Mouse (Mus musculus) embryonic fibroblast, embryonic 13.5 days (primary cell): Measurements from ENCODE around the gene Ankrd28. TPM values are rescaled to one million over a fixed set of nuclear protein-coding genes. Genes with fewer than 3 reads are reported as not detected.
A peak's percentile ranks its signal among the peaks of the same experiment; 100 is the strongest.

Experiments
- H3K27ac ChIP-seq: 2 replicates; pipeline ENCODE4 v1.5.1; 2012; ENCODE audit warnings: low read length, control low read depth, inconsistent platforms; ENCODE audit not compliant: insufficient read depth
- H3K4me1 ChIP-seq: 2 replicates; pipeline ENCODE4 v1.6.1; 2011; ENCODE audit warnings: low read length; ENCODE audit not compliant: control insufficient read depth, insufficient read depth
- H3K4me3 ChIP-seq: 2 replicates; pipeline ENCODE4 v1.5.1; 2011; ENCODE audit warnings: mild to moderate bottlenecking, control low read depth, low read length; ENCODE audit not compliant: insufficient read depth
- CTCF ChIP-seq: IDR thresholded peaks from 2 replicates; pipeline ENCODE4 v1.5.1; 2011; ENCODE audit warnings: mild to moderate bottlenecking, control low read depth, low read length, moderate library complexity, borderline replicate concordance; ENCODE audit not compliant: insufficient read depth
- POLR2A ChIP-seq: IDR thresholded peaks from 2 replicates; pipeline ENCODE4 v1.6.1; 2011; ENCODE audit warnings: low read depth, mild to moderate bottlenecking, control low read depth, low read length, moderate library complexity
- polyA plus RNA-seq: library from polyadenylated mRNA; stranded (reverse); fragments of >200 nt; gene quantifications from 2 replicates; pipeline ENCODE4 v1.2.4, GENCODE M21; 2011; ENCODE audit warnings: low read depth; ENCODE audit not compliant: missing spikeins, insufficient read length

Gene Ankrd28
- polyA plus RNA-seq, 1 experiment, result 57.5 TPM

DNA sequence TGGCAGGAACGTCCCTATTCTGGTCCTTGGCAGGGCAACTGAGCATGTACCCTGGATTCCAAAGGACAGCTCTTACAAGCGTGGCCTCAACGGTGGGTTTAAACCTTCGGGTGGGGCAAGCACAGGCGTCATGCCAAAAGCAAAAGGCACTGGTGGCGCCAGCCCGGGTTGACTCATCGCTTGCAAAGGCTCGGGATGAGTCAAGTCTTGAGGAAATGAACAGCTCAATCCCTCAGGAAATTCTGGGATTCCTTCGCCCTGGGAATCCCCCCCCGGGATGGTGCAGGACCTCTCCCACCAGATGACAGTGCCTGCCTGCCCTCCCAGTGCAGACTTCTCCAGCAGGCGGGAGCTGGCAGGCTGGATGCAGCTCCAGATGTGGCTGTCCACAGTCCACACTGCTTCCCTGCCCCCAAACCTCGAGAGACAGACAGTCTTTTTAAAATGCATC, 161.3 kb downstream of the Ankrd28 start:
- Histone ChIP-seq H3K4me3 (no peak overlapping the region), H3K4me1 (peaks cover 18% of the 10 kb centered on the region), H3K27ac (peak overlapping the region; percentile 98)
- TF ChIP-seq POLR2A (no peak), CTCF (no peak)

- no peak overlapping the region for H3K4me3 ChIP-seq
- H3K4me1 ChIP-seq, result peaks cover 25% of the 10 kb centered on the region
- no peak for TF ChIP-seq POLR2A
- TF ChIP-seq CTCF, result no peak
- peak overlapping the region; percentile 98 for H3K27ac ChIP-seq
These were observed 162.1 kb downstream of the Ankrd28 start for GRCm38 (mm10) chr14:31668326-31668725.

GRCm38 (mm10) chr14:31667741-31668140, 162.7 kb downstream of the Ankrd28 start:
- TF ChIP-seq CTCF, result no peak
- TF ChIP-seq POLR2A, result no peak
- H3K4me1 ChIP-seq, result peaks cover 31% of the 10 kb centered on the region
- H3K4me3 ChIP-seq, result no peak overlapping the region
- peak overlapping the region; percentile 98 for H3K27ac ChIP-seq

DNA sequence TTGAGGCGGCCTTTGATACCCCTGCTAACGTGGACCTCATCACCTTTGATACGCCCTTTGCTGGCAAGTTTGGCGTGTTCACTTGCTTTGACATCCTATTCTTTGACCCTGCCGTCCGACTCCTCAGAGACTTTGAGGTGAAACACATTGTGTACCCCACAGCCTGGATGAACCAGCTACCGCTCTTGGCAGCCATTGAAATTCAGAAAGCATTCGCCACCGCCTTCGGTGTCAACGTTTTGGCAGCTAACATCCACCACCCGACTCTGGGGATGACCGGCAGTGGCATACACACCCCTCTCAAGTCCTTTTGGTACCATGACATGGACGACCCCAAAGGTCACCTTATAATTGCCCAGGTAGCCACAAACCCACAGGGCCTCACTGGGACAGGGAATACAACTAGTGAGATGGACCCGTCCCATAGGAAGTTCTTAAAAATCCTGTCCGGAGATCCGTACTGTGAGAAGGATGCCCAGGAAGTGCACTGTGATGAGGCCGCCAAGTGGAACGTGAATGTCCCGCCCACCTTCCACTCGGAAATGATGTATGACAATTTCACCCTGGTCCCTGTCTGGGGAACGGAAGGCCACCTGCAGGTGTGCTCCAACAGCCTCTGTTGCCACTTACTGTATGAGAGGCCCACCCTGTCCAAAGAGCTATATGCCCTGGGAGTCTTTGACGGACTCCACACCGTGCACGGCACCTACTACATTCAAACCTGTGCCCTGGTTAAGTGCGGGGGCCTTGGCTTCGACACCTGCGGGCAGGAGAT, 163.3 kb downstream of the Ankrd28 start:
- H3K4me1 ChIP-seq, result peaks cover 31% of the 10 kb centered on the region

DNA sequence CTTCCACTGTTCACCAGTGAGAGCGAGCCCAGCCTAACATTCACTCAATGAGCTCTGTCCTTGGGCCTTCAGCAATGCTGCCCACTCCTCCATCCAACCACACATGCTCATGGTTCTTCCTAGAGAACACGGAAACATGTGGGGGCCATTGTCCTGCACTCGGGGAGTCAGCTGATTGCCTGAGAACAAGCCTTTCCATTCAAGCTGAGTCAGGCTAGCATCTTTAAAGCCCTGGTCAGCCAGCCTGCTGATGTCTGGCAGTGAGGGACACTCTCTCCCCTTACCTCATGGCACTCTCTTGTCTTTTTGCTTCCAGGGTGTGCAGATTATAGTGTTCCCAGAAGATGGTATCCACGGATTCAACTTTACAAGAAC, 164.9 kb downstream of the Ankrd28 start:
- TF ChIP-seq POLR2A (no peak), CTCF (no peak)
- peak overlapping the region; percentile 99 for H3K27ac ChIP-seq
- peaks cover 32% of the 10 kb centered on the region for H3K4me1 ChIP-seq
- H3K4me3 ChIP-seq, result no peak overlapping the region

More for the DNA sequence above, 163.3 kb downstream of the Ankrd28 start:
- TF ChIP-seq POLR2A, result no peak
- H3K27ac ChIP-seq, result no peak overlapping the region
- no peak overlapping the region for H3K4me3 ChIP-seq

GRCm38 (mm10) chr14:31664903-31665565, 165.4 kb downstream of the Ankrd28 start:
- H3K4me1 ChIP-seq, result peaks cover 30% of the 10 kb centered on the region
- TF ChIP-seq POLR2A (no peak), CTCF (no peak)
- H3K4me3 ChIP-seq, result no peak overlapping the region
- peak overlapping the region; percentile 99 for H3K27ac ChIP-seq

- H3K4me1 ChIP-seq, result peaks cover 34% of the 10 kb centered on the region
- TF ChIP-seq POLR2A (no peak), CTCF (no peak)
- H3K27ac ChIP-seq, result peak overlapping the region; percentile 99
- H3K4me3 ChIP-seq, result no peak overlapping the region
These were observed 166.2 kb downstream of the Ankrd28 start for GRCm38 (mm10) chr14:31664100-31664902.

DNA sequence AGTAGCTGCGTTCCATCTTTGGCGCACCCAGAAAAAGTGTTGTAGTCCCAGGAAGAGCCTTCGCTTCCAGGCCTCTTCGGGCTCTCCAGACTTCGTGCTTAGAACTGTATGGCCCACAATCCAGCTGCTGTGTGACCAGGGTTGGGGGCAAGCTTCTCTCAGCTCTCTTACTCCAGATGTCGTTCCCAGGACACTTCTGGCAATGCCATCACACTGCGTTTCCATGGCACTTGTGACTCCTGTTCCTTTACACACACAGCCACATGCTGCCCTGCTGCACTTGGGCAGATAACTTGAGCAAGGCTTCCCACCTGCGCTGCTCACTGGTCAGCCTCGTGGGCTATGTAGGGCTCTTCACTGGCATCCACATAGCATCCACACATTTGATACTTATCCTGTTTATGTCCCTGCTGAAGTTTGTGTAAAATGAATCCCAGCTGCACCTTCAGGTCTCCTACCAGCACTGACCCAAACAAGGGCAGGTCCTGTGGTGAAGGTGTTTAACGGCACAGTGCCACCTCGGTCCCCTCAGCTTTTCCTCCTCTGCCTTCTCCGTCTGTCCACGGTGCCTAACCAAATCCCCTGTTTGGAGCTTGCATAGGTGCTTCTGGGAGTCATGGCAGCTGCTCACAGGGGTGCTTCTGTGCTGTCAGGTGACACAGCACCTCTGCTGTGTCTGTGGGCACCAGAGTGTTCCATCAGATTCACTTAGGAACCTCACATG, 166.9 kb downstream of the Ankrd28 start:
- peak overlapping the region; percentile 99 for H3K27ac ChIP-seq
- no peak overlapping the region for H3K4me3 ChIP-seq
- TF ChIP-seq POLR2A (no peak), CTCF (no peak)
- peaks cover 36% of the 10 kb centered on the region for H3K4me1 ChIP-seq

GRCm38 (mm10) chr14:31662555-31663211, 167.8 kb downstream of the Ankrd28 start:
- TF ChIP-seq CTCF, result no peak
- H3K27ac ChIP-seq, result peak overlapping the region; percentile 99
- no peak overlapping the region for H3K4me3 ChIP-seq
- peaks cover 37% of the 10 kb centered on the region for H3K4me1 ChIP-seq
